Comparison of ENCODE assay signal across 17 mouse cellular contexts in genomic region chr11:108842765-108843164, GRCm38 (mm10).
"Had no signal": no experiment of that assay in that cellular context is flagged by ENCODE, and none has a peak within 500 bp of the region (broad histone marks: within the 10 kb centered on the region; RNA-seq: fewer than 3 reads in every experiment).

No protein-coding gene starts in this region.

- H3K4me3 ChIP-seq: lung, embryonic 15.5 days; megakaryocyte, embryonic 14.5 days; midbrain, embryonic 13.5 days; midbrain, embryonic 15.5 days; neural tube, embryonic 12.5 days; stomach, embryonic 15.5 days had no signal

- H3K9ac ChIP-seq: lung, embryonic 15.5 days; midbrain, embryonic 13.5 days; midbrain, embryonic 15.5 days; neural tube, embryonic 12.5 days; stomach, embryonic 15.5 days had no signal

- DNase-seq: lung, adult 2 months; lung, postnatal 14 days; lung, postnatal 36 days; right cerebral cortex, postnatal 14 days; thymus, adult 2 months; thymus, postnatal 25 days; thymus, postnatal 4 days had no signal

- H3K36me3 ChIP-seq: lung, embryonic 15.5 days; midbrain, embryonic 13.5 days; midbrain, embryonic 15.5 days; neural tube, embryonic 12.5 days; stomach, embryonic 15.5 days had no signal

- H3K4me1 ChIP-seq: lung, embryonic 15.5 days; megakaryocyte, embryonic 14.5 days; midbrain, embryonic 13.5 days; midbrain, embryonic 15.5 days; neural tube, embryonic 12.5 days; stomach, embryonic 15.5 days had no signal

- H3K9me3 ChIP-seq: lung, embryonic 15.5 days; megakaryocyte, embryonic 14.5 days; midbrain, embryonic 13.5 days; midbrain, embryonic 15.5 days; neural tube, embryonic 12.5 days; stomach, embryonic 15.5 days had no signal

- H3K27me3 ChIP-seq: lung, embryonic 15.5 days; megakaryocyte, embryonic 14.5 days; midbrain, embryonic 13.5 days; midbrain, embryonic 15.5 days; neural tube, embryonic 12.5 days; stomach, embryonic 15.5 days had no signal

- ATAC-seq: lung, postnatal 0 days; midbrain, embryonic 13.5 days; midbrain, embryonic 15.5 days had no signal

- H3K4me2 ChIP-seq: lung, embryonic 15.5 days; midbrain, embryonic 11.5 days; midbrain, embryonic 13.5 days; midbrain, embryonic 15.5 days; neural tube, embryonic 12.5 days; stomach, embryonic 15.5 days had no signal

- H3K27ac ChIP-seq: lung, embryonic 15.5 days; macrophage; midbrain, embryonic 13.5 days; midbrain, embryonic 15.5 days; neural tube, embryonic 12.5 days; stomach, embryonic 15.5 days; stomach, postnatal 0 days had no signal
